Mouse (Mus musculus): ENCODE measurements at regions not wholly inside any gene's neighbourhood (a gene's known extent, or its start where the extent isn't known, plus 50 kb on each side); places are given as distances from the start of the nearest gene placed in this dataset.
"Not testable (repeated sequence)": the region's sequence is repeated elsewhere in the genome, so short reads cannot be mapped to it uniquely, and the experiment has no call there.

- no peak for DNase-seq (ENCODE audit: low spot score)
Observed at GRCm38 (mm10) chr1:47646681-47647080, 754.0 kb upstream of the Slc39a10 start.

DNA sequence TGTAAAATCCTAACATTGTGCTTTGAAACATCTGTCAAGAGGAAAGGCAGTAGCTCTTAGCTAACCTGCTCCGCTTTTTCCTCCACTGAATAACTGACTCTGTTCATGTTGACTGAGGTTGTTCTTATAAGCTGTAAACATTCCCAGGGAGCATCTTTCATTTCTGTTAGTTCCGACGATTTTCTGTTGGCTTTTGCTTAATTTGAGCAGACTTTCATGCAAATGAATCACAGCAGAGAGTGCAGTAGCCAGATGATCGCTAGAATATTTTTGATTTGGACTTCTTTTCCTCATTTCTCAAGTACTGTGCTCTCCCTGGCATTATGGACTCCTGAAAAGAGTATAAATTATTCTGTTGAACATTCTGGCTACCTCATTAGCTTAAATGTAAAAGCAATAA, 713.9 kb upstream of the Slc39a10 start:
- no peak for DNase-seq (ENCODE audit: low spot score)

DNA sequence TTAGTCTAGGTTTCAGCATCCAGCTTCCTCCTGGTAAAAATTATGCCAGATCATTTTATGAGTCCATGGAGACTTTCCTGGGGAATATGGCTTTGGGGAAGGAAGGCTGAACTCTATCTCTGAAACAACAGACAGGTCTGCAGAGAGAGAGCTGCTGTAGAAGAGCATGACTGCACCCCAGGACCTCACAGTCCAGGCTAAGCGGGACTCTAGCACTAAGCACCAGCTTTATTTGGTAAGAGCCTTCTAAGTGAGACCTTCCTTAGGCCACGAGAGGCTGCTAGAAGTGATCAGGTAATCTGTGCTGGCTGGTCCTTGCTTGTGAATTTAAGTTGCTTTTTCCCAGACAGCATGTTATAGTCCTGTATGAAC, 711.3 kb upstream of the Slc39a10 start:
- DNase-seq (ENCODE audit: low spot score): no peak

DNA sequence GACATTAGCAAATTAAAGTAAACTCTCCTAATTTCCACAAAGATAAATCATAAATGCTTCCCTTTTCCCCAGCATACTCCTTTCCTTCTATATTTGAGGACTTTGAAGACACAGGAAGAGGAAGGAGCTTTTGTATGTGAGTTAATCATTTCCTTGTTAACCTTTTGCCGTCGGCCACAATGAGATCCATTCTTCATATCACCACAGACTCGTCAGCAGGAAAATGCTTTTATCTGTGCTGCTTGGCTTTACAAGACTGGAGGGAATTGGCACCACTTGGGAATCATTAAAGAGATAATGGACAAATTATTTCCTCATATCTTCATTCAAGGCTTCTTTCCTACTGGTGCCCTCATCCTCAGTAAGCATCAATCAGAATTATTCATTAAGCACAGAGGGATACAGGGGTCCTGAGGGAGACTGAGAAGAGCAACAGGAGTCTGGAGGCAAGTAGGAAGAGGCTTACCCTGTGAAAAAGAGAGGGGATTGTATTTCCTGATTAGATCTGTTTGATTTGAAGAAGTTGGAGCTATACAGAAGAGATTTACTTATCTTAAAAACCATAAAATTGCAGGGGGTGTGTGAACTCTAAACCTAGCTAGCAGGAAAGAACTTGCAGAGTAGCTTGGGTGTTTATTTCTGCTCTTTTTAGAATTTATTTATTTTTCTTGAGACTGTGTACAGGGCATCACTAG, 710.8 kb upstream of the Slc39a10 start:
- no peak for DNase-seq (ENCODE audit: low spot score)

DNA sequence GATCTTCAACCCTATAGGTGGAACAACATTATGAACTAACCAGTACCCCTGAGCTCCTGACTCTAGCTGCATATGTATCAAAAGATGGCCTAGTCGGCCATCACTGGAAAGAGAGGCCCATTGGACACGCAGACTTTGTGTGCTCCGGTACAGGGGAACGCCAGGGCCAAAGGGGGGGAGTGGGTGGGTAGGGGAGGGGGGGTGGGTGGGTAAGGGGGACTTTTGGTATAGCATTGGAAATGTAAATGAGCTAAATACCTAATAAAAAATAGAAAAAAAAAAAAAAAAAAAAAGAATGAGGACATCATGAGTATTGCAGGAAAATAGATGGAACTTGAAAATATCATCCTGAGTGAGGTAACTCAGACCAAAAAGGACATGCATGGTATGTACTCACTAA, 701.0 kb upstream of the Slc39a10 start:
- DNase-seq (ENCODE audit: low spot score): not testable (repeated sequence)

- DNase-seq (ENCODE audit: low spot score): no peak
Observed at GRCm38 (mm10) chr1:47545606-47546005, 653.0 kb upstream of the Slc39a10 start.

GRCm38 (mm10) chr1:47511426-47511825, 618.8 kb upstream of the Slc39a10 start:
- no peak for DNase-seq (ENCODE audit: low spot score)

DNA sequence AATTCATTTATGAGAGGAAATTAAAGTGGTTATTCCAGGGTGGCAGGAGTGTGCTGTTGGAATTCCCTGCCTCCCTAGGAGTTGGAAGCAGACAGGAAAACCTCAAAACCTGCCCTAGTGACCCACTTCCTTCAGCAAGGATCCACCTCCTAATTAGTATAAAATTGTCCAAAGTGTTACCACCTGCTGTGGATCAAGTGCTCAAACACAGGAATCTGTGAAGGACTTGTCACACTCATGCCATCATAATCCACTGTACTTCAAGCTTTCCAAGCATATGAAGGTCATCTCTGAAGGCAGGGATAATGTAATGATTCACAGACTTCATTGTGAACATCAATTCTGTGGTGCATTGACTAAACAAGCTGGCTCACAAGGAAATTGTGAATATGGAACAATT, 615.1 kb upstream of the Slc39a10 start:
- no peak for DNase-seq (ENCODE audit: low spot score)

DNA sequence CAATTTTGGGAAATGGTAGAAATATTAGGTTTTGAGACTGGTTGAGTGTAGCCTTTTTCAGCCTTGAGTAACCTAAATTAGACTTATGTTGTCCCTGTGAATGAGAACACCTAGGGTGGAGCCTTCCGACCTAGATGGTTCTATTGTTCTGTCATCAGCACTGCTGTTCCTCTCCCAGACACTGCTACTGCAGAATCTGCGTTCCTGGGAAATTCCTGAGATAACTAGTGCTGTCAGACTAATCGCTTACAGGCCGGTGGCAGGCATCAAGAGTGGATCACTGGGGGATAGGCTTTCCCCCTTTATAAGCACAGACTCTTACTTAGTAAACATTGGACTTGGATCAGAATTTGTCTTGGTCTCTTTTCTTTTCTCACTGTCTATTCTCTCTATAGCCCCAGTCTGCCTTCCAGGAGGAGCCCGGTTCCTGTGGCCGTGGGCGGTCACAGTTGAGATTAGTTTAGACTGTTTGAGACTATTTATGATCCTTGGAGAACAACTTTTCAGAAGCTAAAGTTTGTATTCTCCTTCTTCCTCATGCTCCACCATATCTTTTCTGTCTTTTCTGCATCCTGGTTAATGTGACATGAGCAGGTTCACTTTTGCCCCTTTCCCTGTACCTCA, 596.0 kb upstream of the Slc39a10 start:
- DNase-seq (ENCODE audit: low spot score): no peak

DNA sequence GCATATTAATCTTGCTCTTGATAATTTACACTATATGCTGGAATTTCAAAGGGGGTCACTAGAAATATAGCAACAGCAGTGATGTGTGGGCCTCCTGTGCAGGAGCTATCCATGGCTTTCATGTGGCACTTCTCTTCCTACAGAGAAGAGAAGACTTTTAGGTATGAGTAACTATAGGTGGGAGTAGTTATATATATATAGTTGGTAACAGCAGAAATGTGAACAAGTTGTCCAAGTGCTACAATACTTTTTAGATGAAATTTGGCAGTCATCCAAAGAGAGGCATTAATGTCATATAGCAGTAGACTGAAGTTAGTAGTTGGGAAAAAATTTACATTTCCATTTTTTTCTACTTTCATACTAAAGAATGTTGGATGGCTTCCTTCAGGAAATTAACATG, 593.4 kb upstream of the Slc39a10 start:
- DNase-seq (ENCODE audit: low spot score): no peak

DNA sequence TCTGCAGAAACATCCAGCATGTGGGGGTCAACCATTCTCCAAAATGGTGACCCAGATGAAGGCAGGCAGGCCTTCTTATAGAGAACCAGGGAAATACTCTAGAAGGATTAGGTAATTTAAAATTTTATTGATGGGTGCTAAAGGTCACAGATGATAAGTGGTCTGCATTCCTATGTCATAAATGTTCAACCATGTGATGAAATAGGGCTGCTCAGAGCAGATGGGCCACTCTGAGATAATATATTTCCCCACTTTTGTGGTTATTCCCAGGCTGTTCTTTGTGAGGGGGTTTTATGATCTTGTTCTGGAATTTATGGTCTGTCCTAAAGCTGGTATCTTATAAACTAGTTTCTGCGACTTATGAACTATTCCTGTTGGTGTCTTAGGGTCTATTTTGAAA, 586.4 kb upstream of the Slc39a10 start:
- no peak for DNase-seq (ENCODE audit: low spot score)

DNA sequence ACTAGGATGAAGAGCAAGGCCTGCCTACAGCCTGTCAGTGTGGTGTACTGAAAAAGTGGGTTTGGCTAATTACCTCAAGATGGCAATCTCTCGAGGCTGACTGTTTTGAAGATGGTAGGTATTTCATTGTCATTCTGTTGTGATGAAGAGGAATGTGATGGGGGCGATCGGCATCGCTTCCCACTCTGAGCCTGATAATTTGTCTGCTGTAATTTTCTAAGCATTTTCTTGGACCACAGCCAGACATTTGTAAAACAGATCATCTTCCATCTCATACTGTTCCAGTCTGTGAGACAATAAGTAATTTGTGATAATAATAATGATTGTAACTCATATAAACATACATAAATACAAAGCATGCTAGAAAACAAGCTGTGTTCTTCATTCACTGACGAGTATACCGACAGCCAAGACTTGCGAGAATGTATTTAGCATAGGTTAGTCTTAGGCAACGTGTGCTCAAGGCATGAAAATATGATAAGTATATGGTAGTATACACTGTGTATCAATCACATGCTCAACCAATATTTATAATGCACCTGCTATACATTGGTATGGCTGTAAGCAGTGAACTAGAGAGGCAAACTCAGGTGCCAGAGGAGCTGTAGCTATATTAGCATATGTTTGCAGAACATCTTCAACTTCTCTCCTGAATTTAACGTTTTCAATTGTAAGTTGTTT, 574.1 kb upstream of the Slc39a10 start:
- DNase-seq (ENCODE audit: low spot score): no peak

DNA sequence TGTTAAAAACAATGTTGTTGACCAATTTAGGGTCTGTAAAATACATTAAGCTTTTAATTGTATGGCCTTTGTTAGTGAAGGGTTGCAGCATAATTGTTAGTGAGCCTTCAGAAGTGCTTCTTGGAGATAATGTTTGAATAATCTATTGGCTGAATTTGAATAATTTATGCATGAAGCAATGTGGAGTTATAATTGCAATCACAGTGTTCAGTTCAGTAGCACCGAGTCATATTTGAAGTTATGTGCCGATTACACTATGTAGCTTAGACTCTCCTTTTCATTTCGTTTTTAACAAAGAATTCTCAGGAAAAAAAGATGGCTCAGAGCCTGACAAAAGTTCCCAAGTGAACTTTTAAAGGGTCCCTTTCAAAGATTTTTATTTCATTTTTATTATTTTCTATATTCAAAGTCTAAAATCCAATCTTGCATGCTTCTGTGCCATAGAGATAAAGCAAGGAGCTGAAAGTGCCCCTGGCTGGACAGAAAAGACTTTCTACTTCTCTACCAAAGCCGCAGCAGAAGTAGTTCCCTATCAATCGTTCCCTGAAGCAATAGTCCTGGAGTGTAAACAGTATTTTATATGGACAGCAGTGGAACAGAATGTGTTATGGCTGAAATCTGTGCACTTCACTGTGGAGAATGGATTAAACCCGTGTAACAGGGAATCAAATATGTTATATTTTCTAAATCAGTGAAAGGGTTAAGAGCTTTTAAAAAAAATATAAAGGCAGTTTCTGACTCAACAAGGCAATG, 556.3 kb upstream of the Slc39a10 start:
- DNase-seq (ENCODE audit: low spot score): no peak

- DNase-seq (ENCODE audit: low spot score): no peak
Observed at GRCm38 (mm10) chr1:47448070-47448469, 555.4 kb upstream of the Slc39a10 start.

GRCm38 (mm10) chr1:47446021-47446420, 553.4 kb upstream of the Slc39a10 start:
- DNase-seq (ENCODE audit: low spot score): no peak

GRCm38 (mm10) chr1:47432829-47433228, 540.2 kb upstream of the Slc39a10 start:
- no peak for DNase-seq (ENCODE audit: low spot score)

- no peak for DNase-seq (ENCODE audit: low spot score)
Observed at GRCm38 (mm10) chr1:47405164-47405563, 512.5 kb upstream of the Slc39a10 start.

- no peak for DNase-seq (ENCODE audit: low spot score)
Observed at GRCm38 (mm10) chr1:47386579-47386978, 493.9 kb upstream of the Slc39a10 start.

DNA sequence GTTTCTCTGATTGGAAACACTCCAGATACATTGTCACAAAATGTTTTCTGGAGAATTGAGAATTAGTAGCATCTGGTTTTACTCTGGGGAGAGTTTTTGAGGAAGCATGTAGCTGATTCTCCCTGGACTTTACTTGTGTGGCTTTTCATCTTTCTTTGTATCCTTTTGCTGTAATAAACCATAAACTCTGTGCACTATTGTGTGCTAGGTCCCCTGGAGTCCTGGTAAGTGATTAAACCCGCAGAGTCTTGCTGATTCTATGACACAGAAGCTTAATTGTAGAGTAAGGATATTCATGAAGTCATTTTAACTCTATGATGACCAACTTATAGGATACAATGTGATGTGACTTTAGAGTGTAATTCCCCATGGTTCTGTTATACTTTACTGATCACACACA, 486.1 kb upstream of the Slc39a10 start:
- no peak for DNase-seq (ENCODE audit: low spot score)

GRCm38 (mm10) chr1:47339718-47340439, 447.2 kb upstream of the Slc39a10 start:
- no peak for DNase-seq (ENCODE audit: low spot score)

GRCm38 (mm10) chr1:47310572-47311075, 418.0 kb upstream of the Slc39a10 start:
- no peak for DNase-seq (ENCODE audit: low spot score)

DNA sequence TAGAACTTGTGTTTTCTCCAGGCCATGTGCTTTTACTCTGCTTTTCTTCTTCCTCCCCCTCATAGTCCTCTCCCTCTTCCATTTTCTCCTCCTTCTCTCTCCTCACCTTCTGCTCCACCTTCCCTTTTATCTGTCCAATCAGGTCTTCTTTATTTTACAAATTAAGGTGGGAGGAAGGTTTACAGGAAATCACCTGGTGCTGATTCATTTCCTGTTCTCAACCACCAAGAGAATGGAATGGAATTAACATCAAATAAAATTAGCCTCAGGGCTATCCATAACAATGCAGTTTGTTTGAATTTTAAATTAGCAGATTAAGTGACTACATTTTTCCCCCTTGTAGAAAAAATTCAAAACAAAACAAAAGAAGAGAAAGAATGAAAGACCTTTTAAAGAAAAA, 414.3 kb upstream of the Slc39a10 start:
- no peak for DNase-seq (ENCODE audit: low spot score)
